Mouse (Mus musculus): ENCODE data around the gene Pigw. TPM values are rescaled to one million over a fixed set of nuclear protein-coding genes. Genes with fewer than 3 reads are reported as not detected.

Pigw gene
- polyA plus RNA-seq (2012; rRNA removed), result 0.39 and 0.43 TPM in 2 replicates

DNA sequence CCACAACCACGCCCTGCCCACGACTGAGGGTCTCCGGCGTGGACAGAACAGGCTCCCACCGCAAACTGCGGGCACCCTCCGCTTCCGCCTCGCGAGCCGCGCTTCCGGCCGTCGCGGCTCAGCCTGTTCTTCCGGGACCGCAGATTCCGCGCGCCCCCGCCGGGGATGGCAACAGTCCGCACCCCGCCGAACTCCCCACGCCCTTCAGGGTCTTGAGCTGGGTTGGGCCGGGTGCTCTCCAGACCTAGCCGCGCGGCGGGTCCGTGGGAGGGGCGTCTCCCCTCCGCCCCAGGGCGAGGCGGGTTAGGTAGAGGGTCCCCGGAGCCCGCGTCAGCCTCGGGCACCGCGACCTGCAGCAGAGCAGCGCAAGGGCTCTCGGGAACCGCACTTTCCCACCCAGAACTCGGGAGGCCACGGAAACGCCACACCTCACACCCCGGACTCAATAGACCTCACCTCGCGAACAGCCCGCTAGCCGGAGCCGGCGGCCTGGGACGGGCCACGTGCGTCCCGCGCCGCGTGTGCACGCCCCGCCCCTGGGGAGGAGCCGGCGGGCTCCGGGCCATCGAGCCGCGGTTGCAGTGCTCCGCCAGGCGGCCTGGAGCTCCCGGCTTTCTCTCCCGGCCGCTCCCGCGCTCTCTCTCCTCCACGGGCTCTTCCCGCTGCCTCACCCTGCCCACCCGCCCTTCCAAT, at the start of gene Pigw, which contains the start of gene Myo19:
Gene Pigw, minus strand, starts transcription at position 514 of the 693 bp plus-strand sequence.
Gene Myo19, plus strand, starts transcription at position 377 of the 693 bp plus-strand sequence.

DNA sequence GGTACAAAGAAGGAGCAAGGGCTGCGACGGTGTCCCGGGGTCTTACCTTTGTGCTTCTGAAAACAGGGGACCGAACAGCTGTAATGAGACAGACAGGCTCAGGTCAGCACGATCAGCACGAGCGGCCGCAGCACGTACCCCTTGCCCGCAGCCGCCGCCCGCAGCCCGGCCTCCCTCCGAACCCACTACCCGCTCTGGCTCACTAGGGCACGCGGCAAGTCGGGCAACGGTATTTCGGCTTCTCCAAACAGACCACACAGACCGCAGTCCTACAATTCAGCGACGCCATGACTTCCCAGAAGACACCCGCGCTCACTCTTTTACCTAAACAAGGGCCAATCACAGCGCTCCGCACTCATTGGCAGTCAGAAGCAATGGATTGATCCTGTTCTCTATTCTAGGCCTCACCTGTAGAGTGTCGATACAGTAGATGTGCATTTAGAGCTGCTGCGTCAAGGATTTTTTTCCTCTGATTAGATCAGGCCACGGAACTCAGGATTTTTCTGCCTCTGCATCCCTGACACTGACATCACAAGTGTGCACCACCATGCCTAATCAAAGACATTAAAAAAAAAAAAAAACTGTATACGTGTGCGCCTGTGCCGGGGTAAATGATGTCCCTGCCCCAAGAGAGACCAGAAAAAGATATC, 36.1 kb upstream of the Pigw start, which contains the start of gene Znhit3:
Gene Znhit3, minus strand, starts transcription at position 314 of the 650 bp plus-strand sequence.

DNA sequence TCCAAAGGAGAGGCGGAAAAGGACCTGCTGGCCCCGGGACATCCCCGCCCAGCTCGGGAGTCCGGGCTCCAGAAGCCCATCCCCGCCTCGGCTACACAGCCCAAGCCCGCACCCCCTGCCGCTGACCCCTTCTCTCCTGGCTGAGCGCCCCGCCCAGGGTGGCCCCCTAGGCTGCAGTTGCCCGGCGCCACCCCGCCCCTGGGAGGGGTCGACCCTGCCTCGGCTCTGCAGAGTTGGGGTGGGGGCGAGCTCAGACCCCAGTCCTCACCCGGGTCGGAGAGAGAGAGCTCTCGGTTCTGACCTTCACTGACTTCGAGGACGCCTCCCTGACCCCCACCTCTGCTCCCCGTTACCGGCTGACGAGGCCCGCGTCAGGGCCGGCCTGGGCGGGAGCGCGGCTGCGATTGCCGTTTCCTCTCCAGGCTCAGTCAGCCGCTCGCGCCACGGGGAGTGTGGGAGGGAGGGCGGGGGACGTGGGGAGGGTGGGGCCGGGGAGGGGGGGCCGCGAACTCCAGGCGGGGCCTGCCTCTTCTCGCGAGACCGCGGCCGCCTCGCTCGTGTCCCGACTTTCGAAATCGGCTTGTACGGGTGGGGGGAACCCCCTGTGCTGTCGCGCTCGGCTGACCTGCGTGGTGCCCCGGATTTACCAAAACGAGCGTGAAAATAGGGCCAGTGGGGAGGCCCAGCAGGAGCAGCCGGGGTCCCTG, 9.6 kb downstream of the Pigw start, which contains the start of gene Ggnbp2:
Gene Ggnbp2, minus strand, starts transcription at position 481 of the 707 bp plus-strand sequence.

DNA sequence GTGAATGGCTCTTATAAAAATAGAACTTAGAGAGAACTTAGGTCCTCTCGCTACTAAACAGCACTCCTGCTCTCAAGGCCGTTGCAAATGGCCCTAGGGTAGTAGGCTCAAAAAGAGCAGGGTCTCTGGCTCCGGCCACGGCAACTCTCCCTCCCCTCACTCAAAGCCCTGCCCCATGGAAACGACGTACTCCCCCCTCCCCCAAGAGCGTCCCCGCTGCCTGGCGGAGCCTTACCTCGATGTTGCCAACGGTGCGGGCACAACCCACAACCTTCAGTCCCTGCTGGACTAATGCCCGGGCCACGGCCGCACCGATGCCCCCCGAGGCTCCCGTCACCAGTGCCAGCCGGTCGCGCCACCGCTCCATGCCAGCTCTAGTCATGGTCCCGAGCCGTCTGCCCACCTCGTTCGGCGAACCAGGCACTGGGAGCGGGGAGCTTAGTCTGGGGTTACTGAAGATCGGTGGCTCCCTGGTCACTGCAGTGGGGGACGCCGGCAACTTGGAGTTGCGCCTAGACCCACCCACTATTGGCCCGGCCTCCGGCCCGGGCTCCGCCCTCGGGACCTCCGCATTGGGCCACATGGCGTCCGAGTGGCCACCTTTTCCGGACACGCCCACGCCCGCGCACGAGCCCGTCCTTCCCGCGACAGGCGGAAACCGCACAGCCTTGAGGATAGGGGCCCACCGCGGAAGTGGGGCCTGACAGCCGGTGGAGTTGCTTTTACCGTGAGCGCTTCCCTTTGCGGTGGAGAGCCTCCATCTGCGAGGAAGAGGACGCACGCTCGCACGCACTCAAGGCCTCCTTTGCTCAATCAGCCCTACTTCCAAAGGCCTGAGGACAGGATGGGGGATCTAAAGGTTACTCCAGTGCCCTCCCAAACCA, 51.3 kb downstream of the Pigw start, which contains the start of gene Dhrs11:
Gene Dhrs11, minus strand, starts transcription at position 479 of the 884 bp plus-strand sequence.

Other genes with a start within 250 kb of the Pigw start
- 4.8 and 5.2 TPM in 2 replicates for gene Mrm1, start 60.8 kb downstream of the Pigw start, polyA plus RNA-seq (2012; rRNA removed)
- gene Dhrs11, start 51.3 kb downstream of the Pigw start, polyA plus RNA-seq (2012; rRNA removed), result 28.4 and 34.5 TPM in 2 replicates
- gene Ggnbp2, start 9.5 kb downstream of the Pigw start, polyA plus RNA-seq (2012; rRNA removed), result 2.3 and 2.8 TPM in 2 replicates
- gene Myo19, start 137 bp downstream of the Pigw start, polyA plus RNA-seq (2012; rRNA removed), result 13.3 and 13.9 TPM in 2 replicates
- gene Znhit3, start 36.1 kb upstream of the Pigw start, polyA plus RNA-seq (2012; rRNA removed), result 2.7 and 3.1 TPM in 2 replicates
- gene Car4, start 77.5 kb upstream of the Pigw start, polyA plus RNA-seq (2012; rRNA removed), result 3.5 and 3.8 TPM in 2 replicates

All from stomach, adult 2 months (tissue).